Comparison of ENCODE assay signal across 12 mouse cellular contexts in the genomic region with DNA sequence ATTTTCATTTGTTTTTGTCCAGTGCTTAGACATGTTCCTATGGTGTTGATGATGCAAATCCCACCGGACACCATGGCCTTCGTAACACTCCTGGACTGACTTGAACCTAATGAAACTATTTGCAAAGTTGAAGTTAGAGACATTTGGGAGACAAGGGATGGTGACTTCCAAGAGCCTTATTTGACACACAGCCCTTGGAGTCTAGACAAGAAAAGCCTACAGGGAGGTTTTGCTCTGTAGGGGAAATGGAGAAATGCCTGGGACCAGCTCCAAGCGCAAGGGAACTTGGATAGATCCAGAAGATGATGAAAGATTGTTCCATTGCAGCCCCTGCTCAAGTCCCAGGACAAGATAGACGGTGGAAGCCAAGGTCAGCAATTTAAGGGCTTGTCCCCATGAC.
DNase-seq lines count a peak whose midpoint lies in the region; ATAC-seq lines count a peak whose summit lies in the region.
"Had no signal": no experiment of that assay in that cellular context is flagged by ENCODE, and none has a peak within 500 bp of the region (broad histone marks: within the 10 kb centered on the region; RNA-seq: fewer than 3 reads in every experiment).

No protein-coding gene starts in this region.

- H3K4me1 ChIP-seq in liver, embryonic 11.5 days (replicated peaks; ENCODE audit: control insufficient read depth, insufficient read depth, low read length): no peaks in the 10 kb centered on the region
- H3K4me1 ChIP-seq: liver, embryonic 13.5 days; megakaryocyte, embryonic 14.5 days had no signal

- no peaks in the 10 kb centered on the region for H3K27me3 ChIP-seq in liver, embryonic 11.5 days (replicated peaks; ENCODE audit: control insufficient read depth, insufficient read depth, low read length)
- H3K27me3 ChIP-seq: liver, embryonic 13.5 days; megakaryocyte, embryonic 14.5 days had no signal

- no peak overlapping the region for H3K27ac ChIP-seq in liver, embryonic 11.5 days (ENCODE audit: low read depth, low read length)
- H3K27ac ChIP-seq: liver, embryonic 13.5 days had no signal

- DNase-seq in kidney, adult 11 months: peak; percentile 3
- no peak for DNase-seq in kidney, adult 18-20 months
- peak; percentile 39 for DNase-seq in adrenal gland, adult 2 months
- DNase-seq in gastrocnemius, adult 8-10 months (ENCODE audit: low spot score in 2 of 2): peak; percentile 57 to 60
- peak; percentile 26 for DNase-seq in heart, postnatal 4 days
- DNase-seq in neural tube, embryonic 10.5 days (ENCODE audit: extremely low spot score, low spot score): no peak
- no peak for DNase-seq in thymus, postnatal 4 days
- DNase-seq in liver, embryonic 11.5 days (ENCODE audit: low spot score): no peak
- DNase-seq: cerebellum, adult 11-12 months; liver, embryonic 13.5 days had no signal

- H3K9ac ChIP-seq in liver, embryonic 11.5 days (ENCODE audit: low read depth, low read length): no peak overlapping the region
- H3K9ac ChIP-seq: liver, embryonic 13.5 days had no signal

- ATAC-seq in liver, embryonic 11.5 days (replicated peaks; ENCODE audit: low FRiP score): no peak
- ATAC-seq: hindbrain, embryonic 16.5 days had no signal

- no peak overlapping the region for H3K4me3 ChIP-seq in liver, embryonic 11.5 days (ENCODE audit: low read depth, low read length)
- H3K4me3 ChIP-seq: liver, embryonic 13.5 days; megakaryocyte, embryonic 14.5 days had no signal

- no peak overlapping the region for H3K4me2 ChIP-seq in liver, embryonic 11.5 days
- H3K4me2 ChIP-seq: liver, embryonic 13.5 days had no signal

- H3K9me3 ChIP-seq in liver, embryonic 11.5 days (ENCODE audit: control insufficient read depth, low read length): no peaks in the 10 kb centered on the region
- H3K9me3 ChIP-seq: liver, embryonic 13.5 days; megakaryocyte, embryonic 14.5 days had no signal

- H3K36me3 ChIP-seq in liver, embryonic 11.5 days (ENCODE audit: control insufficient read depth, insufficient read depth, low read length): no peaks in the 10 kb centered on the region
- H3K36me3 ChIP-seq: liver, embryonic 13.5 days had no signal

- WGBS in liver, embryonic 11.5 days: 83% methylated on average over 4 of the region's 4 CpGs

Comparison
In these comparisons a context has a peak if more than half of its experiments do, and no peak if none do; other contexts are left out.
1. DNase-seq: peak in kidney, adult 11 months (single experiment), adrenal gland, adult 2 months (single experiment), gastrocnemius, adult 8-10 months (2 of 2) and heart, postnatal 4 days (single experiment); none in kidney, adult 18-20 months (single experiment), neural tube, embryonic 10.5 days (single experiment), thymus, postnatal 4 days (single experiment) and liver, embryonic 11.5 days (single experiment).